Mouse (Mus musculus): ENCODE measurements at regions not wholly inside any gene's neighbourhood (a gene's known extent, or its start where the extent isn't known, plus 50 kb on each side); places are given as distances from the start of the nearest gene placed in this dataset.

DNA sequence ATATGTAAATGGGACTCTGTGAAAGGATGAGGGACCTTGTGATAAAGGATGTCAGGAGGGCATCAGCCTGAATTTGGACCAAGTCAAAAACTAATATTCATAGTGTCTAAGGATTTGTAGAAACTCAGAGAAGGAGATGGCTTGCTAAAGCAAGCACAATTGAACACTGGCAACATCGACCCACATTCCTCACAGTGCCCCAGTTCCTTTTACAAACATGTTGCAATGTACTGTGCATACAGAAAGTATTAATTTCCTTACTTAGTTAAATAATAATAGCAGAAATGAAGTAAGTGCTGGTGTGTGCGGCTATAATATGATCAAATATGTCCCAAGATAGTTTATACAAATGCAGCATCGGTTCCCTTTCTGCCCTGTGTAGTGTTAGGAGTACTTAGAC, 841.3 kb upstream of the Lrrc6 start:
- TF ChIP-seq CTCF (IDR thresholded peaks at IDR 0.05) (no peak), EP300 (IDR thresholded peaks at IDR 0.05) (no peak)

All from lung, postnatal 0 days (tissue).